Mouse (Mus musculus): ENCODE data around the gene Pan3.
A peak's percentile ranks its signal among the peaks of the same experiment; 100 is the strongest.

Pan3 gene

DNA sequence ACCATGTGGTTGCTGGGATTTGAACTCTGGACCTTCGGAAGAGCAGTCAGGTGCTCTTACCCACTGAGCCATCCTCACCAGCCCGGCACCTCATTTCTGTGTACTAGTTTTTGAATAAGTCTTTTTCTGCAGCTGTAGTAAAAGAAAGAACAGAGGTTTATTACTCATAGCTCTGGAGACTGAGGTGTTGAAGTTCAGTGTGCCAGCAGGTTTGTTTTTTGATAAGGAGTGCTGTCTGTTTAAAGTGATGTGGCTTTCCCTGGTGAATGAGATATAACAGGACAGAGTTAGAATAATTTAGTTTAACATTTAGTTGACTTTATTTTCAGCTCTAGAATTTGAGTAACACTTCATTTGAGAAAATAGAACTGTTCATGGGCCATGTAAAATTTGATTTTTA lies 14.8 kb downstream of the Pan3 start:
- Histone ChIP-seq H3K27me3 (ENCODE audit: control insufficient read depth, insufficient read depth, low read length, poor library complexity, severe bottlenecking) (no peaks in the 10 kb centered on the region), H3K36me3 (ENCODE audit: control insufficient read depth, insufficient read depth, low read length, poor library complexity, severe bottlenecking) (no peaks in the 10 kb centered on the region)
- no peak for DNase-seq (ENCODE audit: low read depth, low spot score)

DNA sequence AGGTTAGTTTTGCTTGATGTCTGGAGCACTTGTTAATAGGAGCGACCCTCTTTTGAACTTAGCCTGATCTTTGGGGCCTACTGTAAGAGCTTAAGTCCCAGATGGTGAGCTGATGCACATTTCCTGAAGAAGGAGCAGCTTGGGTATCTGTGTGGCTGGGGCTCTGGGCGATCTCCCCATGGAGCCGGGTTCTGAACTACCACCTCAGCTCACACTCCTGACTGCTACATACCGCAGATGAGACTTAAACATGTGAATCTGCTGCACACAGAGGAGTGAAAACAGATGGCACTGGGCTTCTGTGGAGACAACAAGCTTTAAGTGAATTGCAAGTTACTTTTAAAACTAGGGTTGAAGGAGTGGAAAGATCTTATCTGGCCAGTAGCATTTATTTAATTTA lies 15.3 kb downstream of the Pan3 start:
- H3K27me3 ChIP-seq (ENCODE audit: control insufficient read depth, insufficient read depth, low read length, poor library complexity, severe bottlenecking), result no peaks in the 10 kb centered on the region
- DNase-seq (ENCODE audit: low read depth, low spot score), result no peak

DNA sequence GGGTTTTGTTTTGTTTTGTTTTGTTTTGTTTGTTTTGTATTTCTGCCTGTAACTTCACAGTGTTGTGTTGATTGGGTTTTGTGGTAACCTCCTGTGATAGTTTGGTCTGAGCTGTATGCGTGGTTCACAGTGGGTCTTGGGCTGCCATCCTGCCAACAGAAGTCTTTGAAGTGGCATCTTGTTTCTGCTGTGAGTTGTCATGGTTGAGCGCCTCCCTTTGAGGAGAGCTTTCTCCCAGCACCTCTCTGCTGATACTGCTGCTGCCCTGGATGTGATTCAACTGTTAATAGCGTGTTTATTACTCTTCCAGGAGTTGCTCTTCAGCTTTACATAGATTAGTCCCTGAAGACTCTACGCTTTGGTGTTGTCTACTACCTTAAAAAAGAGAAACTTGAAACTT lies 18.6 kb downstream of the Pan3 start:
- Histone ChIP-seq H3K36me3 (ENCODE audit: control insufficient read depth, insufficient read depth, low read length, poor library complexity, severe bottlenecking) (0 out of 2 replicates have a peak, but pooled peaks cover 4% of the 10 kb centered on the region), H3K27me3 (ENCODE audit: control insufficient read depth, insufficient read depth, low read length, poor library complexity, severe bottlenecking) (no peaks in the 10 kb centered on the region)
- no peak for DNase-seq (ENCODE audit: low read depth, low spot score)

More for the DNA sequence above, 15.3 kb downstream of the Pan3 start:
- H3K36me3 ChIP-seq (ENCODE audit: control insufficient read depth, insufficient read depth, low read length, poor library complexity, severe bottlenecking), result no peaks in the 10 kb centered on the region

DNA sequence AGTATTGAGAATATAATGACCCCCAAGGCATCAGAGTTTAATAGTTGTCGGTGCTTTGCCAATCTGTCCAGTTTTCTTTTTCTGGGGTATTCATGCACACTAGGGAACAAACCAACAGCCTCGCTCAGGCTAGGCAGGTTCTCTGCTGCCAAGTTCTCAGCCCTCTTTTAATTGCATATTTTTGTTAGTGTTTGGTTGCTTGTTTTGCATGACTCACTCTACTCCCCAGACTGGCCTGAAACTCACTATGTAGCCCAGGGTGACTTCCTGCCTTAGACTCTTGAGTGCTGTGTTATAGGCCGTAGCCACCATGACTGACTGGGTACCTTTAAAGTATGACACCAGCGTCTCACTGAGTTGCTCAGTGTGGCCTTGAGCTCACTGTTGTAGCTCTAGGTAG lies 19.0 kb downstream of the Pan3 start:
- no peaks in the 10 kb centered on the region for H3K27me3 ChIP-seq (ENCODE audit: control insufficient read depth, insufficient read depth, low read length, poor library complexity, severe bottlenecking)
- DNase-seq (ENCODE audit: low read depth, low spot score), result peak; percentile 50
- 0 out of 2 replicates have a peak, but pooled peaks cover 4% of the 10 kb centered on the region for H3K36me3 ChIP-seq (ENCODE audit: control insufficient read depth, insufficient read depth, low read length, poor library complexity, severe bottlenecking)

DNA sequence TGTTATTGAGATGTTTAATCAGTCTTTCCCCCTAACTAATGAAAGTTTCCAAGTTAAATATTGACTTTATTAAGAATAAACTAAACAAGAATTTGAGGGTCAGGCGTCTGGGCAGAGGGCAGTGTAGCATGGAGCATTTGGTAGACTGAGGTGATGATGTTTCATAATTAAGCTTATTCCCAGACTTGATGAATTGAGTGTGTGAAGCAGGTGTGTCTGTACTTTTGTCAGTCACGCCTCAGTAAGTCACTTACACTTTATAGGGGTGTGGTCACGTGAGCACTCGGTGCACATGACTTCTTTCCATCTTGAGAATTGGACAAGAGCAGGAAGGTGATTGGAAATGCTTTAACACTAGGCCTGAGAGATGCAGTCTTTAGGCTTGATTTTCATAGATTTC lies 26.5 kb downstream of the Pan3 start:
- no peaks in the 10 kb centered on the region for H3K27me3 ChIP-seq (ENCODE audit: control insufficient read depth, insufficient read depth, low read length, poor library complexity, severe bottlenecking)
- peak; percentile 39 for DNase-seq (ENCODE audit: low read depth, low spot score)
- H3K36me3 ChIP-seq (ENCODE audit: control insufficient read depth, insufficient read depth, low read length, poor library complexity, severe bottlenecking), result peaks cover 10% of the 10 kb centered on the region; the same call in 1 of the 2 replicates

DNA sequence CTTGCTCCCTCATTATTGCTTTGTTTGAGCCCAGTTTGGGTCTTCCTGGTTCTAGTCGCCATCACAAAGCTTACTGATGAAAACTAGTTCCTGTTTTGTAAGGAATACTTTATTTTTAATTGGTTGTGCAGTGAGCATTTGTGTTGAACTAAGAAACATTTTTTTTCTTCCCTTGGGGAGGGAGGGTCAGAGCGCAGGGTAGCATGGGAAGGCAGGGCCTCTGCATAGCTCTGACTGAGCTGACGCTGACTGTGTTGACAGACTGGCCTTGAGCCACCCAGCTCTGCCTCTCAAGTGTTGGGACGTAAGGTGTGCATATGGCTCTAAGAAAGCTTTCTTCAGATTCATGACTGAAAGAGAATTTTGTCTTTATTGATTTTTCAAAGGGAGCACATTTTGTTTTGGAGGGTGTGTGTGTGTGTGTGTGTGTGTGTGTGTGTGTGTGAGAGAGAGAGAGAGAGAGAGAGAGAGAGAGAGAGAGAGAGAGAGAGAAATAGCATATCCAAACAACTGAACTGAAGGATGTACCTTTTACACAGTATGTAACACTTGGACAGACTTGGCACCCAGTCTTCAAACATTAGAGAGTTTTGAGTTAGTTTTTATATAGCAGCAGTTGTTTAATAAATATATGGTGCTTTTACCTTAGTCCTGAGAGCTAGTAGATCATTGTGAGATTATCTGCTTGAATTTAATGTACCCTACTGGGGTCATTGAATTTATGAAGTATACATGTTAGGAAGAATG lies 30.0 kb downstream of the Pan3 start:
- H3K36me3 ChIP-seq (ENCODE audit: control insufficient read depth, insufficient read depth, low read length, poor library complexity, severe bottlenecking), result peaks cover 7% of the 10 kb centered on the region; the same call in 1 of the 2 replicates
- DNase-seq (ENCODE audit: low read depth, low spot score), result no peak
- no peaks in the 10 kb centered on the region for H3K27me3 ChIP-seq (ENCODE audit: control insufficient read depth, insufficient read depth, low read length, poor library complexity, severe bottlenecking)

DNA sequence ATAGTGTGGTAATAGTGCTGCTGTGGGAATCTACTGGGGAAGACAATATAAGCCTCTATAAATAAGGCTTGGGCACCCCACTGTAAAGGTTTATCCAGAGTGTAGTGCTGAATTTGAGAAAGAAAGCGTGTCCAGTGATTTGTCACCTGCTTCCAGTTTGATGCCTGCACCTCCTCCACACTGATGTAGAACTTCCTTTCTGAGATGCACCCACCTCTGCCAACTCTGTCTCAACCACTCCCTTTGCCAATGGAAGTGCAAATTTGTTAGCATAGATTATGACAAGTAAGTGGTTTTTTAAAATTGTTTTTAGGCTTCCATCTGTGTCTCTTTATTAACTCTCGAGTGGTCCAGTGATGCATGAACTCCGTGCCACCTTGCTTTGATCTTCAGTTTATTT lies 33.3 kb downstream of the Pan3 start:
- Histone ChIP-seq H3K36me3 (ENCODE audit: control insufficient read depth, insufficient read depth, low read length, poor library complexity, severe bottlenecking) (peaks cover 3% of the 10 kb centered on the region; the same call in 1 of the 2 replicates), H3K27me3 (ENCODE audit: control insufficient read depth, insufficient read depth, low read length, poor library complexity, severe bottlenecking) (no peaks in the 10 kb centered on the region)
- DNase-seq (ENCODE audit: low read depth, low spot score), result no peak

DNA sequence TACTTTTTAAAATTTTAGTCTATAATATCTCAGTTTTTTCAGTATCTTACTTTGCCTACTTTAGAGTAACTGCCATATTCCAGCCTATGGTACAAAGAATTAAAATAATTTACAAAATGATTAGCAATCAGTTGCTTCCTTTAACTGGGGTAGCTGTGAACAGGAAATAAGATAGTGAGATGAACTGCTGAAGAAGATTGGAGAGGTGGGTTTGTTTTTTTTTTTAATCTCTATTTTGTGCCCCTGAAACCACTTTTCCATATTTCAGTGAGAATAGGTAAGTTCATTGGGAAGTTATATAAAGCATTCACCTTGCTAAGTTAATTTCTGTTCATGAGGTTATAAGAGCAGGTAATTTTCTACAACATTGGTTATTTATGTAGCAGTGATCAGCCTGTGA lies 36.4 kb downstream of the Pan3 start:
- no peaks in the 10 kb centered on the region for H3K27me3 ChIP-seq (ENCODE audit: control insufficient read depth, insufficient read depth, low read length, poor library complexity, severe bottlenecking)
- no peak for DNase-seq (ENCODE audit: low read depth, low spot score)
- H3K36me3 ChIP-seq (ENCODE audit: control insufficient read depth, insufficient read depth, low read length, poor library complexity, severe bottlenecking), result peaks cover 3% of the 10 kb centered on the region; the same call in 1 of the 2 replicates

DNA sequence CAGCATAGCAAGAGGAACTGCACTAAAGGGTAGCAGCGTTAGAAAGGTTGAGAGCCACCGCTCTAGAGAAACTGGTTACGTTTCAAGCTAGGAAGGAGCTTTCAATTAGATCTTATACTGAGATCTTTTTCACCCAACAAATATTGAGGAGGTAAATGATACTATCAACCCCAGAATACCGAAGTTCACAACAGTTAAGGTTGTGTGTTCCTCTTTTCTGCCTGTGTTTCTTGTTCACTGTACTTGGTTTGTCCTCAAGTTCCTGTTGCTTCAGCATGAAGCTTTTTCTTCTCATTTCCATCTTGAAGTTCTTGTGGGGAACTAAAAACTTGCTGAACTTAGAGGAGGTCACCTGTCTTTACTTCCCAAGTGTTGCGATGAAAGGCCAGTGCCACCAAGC lies 41.2 kb downstream of the Pan3 start:
- H3K27me3 ChIP-seq (ENCODE audit: control insufficient read depth, insufficient read depth, low read length, poor library complexity, severe bottlenecking), result no peaks in the 10 kb centered on the region
- no peaks in the 10 kb centered on the region; the same call in 1 of the 2 replicates for H3K36me3 ChIP-seq (ENCODE audit: control insufficient read depth, insufficient read depth, low read length, poor library complexity, severe bottlenecking)
- DNase-seq (ENCODE audit: low read depth, low spot score), result peak; percentile 48

DNA sequence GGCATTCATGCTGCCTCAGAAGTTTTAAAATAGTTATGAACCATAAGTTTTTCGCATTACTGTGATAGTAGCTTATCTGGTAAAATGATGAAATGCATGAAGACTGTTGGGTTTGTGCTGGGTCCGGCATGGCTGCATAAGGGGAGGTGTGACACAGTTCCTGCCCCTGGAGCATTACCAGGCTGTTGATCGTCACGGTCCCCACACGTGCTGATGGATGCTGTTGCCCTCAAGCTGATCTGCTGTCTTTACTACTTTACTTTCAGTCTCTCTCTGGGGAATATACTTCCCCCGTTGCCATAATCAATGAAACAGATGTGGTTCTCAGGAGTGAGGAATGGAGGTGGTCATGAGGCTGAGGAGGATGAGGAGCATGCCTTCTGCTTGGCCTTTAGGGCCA lies 43.1 kb downstream of the Pan3 start:
- peak; percentile 45 for DNase-seq (ENCODE audit: low read depth, low spot score)
- Histone ChIP-seq H3K27me3 (ENCODE audit: control insufficient read depth, insufficient read depth, low read length, poor library complexity, severe bottlenecking) (no peaks in the 10 kb centered on the region), H3K36me3 (ENCODE audit: control insufficient read depth, insufficient read depth, low read length, poor library complexity, severe bottlenecking) (no peaks in the 10 kb centered on the region)

DNA sequence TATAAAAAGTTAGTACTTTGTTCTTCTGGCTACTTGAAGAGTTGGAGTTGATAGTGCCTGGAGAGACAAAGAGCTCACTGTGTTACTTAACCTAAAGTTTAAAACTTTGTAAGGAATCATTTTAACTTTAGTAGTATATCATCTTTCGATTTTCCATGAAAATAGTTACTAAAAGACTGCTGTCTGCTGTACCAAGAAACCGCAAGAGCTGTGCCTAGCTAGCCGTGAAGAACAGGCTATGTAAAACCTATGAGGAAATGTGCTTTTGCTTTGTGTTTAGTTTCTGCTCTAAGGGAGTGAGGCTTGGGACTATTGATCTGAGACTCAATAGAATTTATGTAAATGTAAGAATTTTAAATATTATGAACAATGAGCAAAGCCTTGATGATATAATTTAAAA lies 43.9 kb downstream of the Pan3 start:
- DNase-seq (ENCODE audit: low read depth, low spot score), result peak; percentile 61

DNA sequence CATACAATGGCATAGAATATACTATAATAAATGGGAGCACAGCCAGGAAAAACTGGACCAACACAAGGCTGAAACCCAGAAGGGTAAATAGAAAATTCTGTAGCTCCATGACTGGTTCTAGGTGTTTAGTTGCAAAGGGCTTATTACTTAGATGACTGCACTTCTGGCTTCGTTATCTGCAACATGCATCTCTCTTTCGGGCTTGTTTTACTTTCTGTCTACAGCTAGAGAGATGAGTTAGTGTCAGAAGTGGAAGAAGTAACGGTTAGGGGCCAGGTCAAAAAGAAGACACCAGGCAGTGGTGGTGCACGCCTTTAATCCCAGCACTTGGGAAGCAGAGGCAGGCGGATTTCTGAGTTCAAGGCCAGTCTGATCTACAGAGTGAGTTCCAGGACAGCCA lies 46.1 kb downstream of the Pan3 start:
- Histone ChIP-seq H3K27me3 (ENCODE audit: control insufficient read depth, insufficient read depth, low read length, poor library complexity, severe bottlenecking) (no peaks in the 10 kb centered on the region), H3K36me3 (ENCODE audit: control insufficient read depth, insufficient read depth, low read length, poor library complexity, severe bottlenecking) (no peaks in the 10 kb centered on the region)
- no peak for DNase-seq (ENCODE audit: low read depth, low spot score)

More for the DNA sequence above, 43.9 kb downstream of the Pan3 start:
- no peaks in the 10 kb centered on the region for H3K36me3 ChIP-seq (ENCODE audit: control insufficient read depth, insufficient read depth, low read length, poor library complexity, severe bottlenecking)
- H3K27me3 ChIP-seq (ENCODE audit: control insufficient read depth, insufficient read depth, low read length, poor library complexity, severe bottlenecking), result no peaks in the 10 kb centered on the region

DNA sequence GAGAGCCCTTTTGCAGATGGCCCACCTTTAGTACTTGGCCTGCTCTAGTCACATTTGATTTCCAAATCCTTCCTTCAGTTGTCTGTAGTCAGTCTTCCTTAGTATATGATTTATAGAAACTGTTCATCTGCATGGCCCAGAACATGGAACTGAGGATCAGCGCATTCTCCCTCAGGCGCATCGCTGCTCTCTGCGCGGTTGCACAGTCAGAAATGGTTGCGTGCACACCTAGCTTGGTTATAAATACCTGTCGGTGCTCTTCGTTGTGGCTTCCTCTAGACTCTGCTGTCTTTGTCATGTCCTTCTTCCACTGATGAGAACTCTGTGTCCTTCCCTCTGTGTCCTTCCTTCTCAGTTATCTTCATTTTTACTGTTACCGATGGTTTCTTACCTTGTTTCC lies 47.1 kb downstream of the Pan3 start:
- Histone ChIP-seq H3K27me3 (ENCODE audit: control insufficient read depth, insufficient read depth, low read length, poor library complexity, severe bottlenecking) (no peaks in the 10 kb centered on the region), H3K36me3 (ENCODE audit: control insufficient read depth, insufficient read depth, low read length, poor library complexity, severe bottlenecking) (no peaks in the 10 kb centered on the region)
- DNase-seq (ENCODE audit: low read depth, low spot score), result peak; percentile 55

DNA sequence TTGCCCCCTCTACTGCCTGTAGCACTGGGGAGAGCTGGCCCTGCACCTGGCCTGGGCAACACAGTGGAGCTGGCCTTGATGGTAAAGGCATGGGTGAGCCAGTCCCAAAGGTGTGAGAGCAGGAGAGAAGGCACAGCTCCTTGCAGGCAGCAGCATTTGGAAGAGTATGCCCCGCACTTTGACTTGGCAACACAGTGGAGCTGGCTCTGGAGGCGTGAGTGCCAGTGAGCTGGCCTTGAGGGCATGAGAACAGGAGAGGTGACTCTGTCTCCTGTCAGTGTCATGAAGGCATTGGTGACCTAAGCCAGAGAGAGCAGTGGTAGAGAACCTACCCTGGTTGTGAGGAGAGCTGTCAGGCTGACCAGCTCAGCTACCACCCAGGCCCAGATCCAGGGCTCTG lies 49.4 kb downstream of the Pan3 start:
- no peaks in the 10 kb centered on the region for H3K36me3 ChIP-seq (ENCODE audit: control insufficient read depth, insufficient read depth, low read length, poor library complexity, severe bottlenecking)
- DNase-seq (ENCODE audit: low read depth, low spot score), result no peak
- H3K27me3 ChIP-seq (ENCODE audit: control insufficient read depth, insufficient read depth, low read length, poor library complexity, severe bottlenecking), result no peaks in the 10 kb centered on the region

DNA sequence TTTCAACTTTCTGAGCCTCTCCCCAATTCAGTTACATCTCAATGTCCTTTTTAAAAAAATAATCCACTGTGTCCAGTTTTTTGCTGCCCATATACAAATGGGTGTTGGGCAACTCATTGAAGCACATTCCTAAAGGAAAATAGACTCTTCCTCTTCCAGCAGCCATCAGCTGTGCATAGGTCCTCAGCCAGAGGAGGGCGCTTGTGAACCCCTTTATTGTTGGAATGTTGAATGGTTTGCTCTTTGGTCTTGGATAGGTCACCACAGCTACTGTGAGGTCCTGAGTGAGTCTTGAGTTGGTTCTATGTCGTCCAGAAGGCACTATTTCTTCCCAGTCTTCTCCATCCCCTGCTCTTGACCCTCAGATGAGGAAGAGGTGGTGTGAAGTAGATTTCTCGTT lies 54.2 kb downstream of the Pan3 start:
- no peak for DNase-seq (ENCODE audit: low read depth, low spot score)
- peaks cover 7% of the 10 kb centered on the region; the same call in 1 of the 2 replicates for H3K36me3 ChIP-seq (ENCODE audit: control insufficient read depth, insufficient read depth, low read length, poor library complexity, severe bottlenecking)
- no peaks in the 10 kb centered on the region for H3K27me3 ChIP-seq (ENCODE audit: control insufficient read depth, insufficient read depth, low read length, poor library complexity, severe bottlenecking)

DNA sequence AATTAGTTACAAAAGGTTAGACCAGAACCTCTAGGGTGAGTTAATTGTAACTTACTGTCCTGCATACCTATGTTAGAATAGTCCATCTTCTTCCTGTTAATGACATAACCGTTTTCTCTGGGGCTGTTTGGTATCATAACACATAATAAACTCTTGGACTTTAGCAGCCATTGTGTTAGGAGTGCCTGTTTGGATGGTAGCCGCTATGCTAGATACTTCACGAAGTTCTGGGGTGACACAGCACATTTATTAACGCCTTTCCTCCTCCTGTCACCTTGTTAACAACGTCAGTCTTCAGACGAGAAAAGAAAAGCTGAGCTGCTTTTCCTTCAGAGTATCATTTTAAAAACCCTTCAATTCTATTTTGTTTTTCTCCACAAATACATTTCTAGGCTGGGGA lies 59.3 kb downstream of the Pan3 start:
- Histone ChIP-seq H3K27me3 (ENCODE audit: control insufficient read depth, insufficient read depth, low read length, poor library complexity, severe bottlenecking) (no peaks in the 10 kb centered on the region), H3K36me3 (ENCODE audit: control insufficient read depth, insufficient read depth, low read length, poor library complexity, severe bottlenecking) (peaks cover 12% of the 10 kb centered on the region)
- no peak for DNase-seq (ENCODE audit: low read depth, low spot score)
